Mouse (Mus musculus) heart, embryonic 12.5 days (tissue): ENCODE data around the gene Gm5089. TPM values are rescaled to one million over a fixed set of nuclear protein-coding genes. Genes with fewer than 3 reads are reported as not detected.
"Not testable (repeated sequence)": the region's sequence is repeated elsewhere in the genome, so short reads cannot be mapped to it uniquely, and the experiment has no call there.

Source experiments
- ATAC-seq: fragments of 200-750 bp; cut with Nextera tagmentation; 2 replicates; pipeline ENCODE4 v1.8.0; 2017; ENCODE audit warnings: moderate TSS enrichment, moderate library complexity; ENCODE audit not compliant: insufficient number of reproducible peaks, low FRiP score
- H3K27ac ChIP-seq: fragments of 300-500 bp; sonication (generic); 2 replicates; pipeline ENCODE4 v1.5.1; 2016; ENCODE audit warnings: mild to moderate bottlenecking, moderate library complexity; ENCODE audit not compliant: poor library complexity, severe bottlenecking
- H3K27me3 ChIP-seq: fragments of 300-500 bp; sonication (generic); replicated peaks from 2 replicates; pipeline ENCODE4 v1.6.1; 2016; ENCODE audit warnings: mild to moderate bottlenecking, moderate library complexity
- H3K36me3 ChIP-seq: fragments of 300-500 bp; sonication (generic); 2 replicates; pipeline ENCODE4 v1.6.1; 2016; ENCODE audit warnings: mild to moderate bottlenecking, moderate library complexity
- H3K4me1 ChIP-seq: fragments of 300-500 bp; sonication (generic); replicated peaks from 2 replicates; pipeline ENCODE4 v1.6.1; 2016; ENCODE audit warnings: mild to moderate bottlenecking
- H3K4me2 ChIP-seq: fragments of 300-500 bp; sonication (generic); 2 replicates; pipeline ENCODE4 v1.6.1; 2016; ENCODE audit warnings: mild to moderate bottlenecking, moderate library complexity
- H3K4me3 ChIP-seq: fragments of 300-500 bp; sonication (generic); 2 replicates; pipeline ENCODE4 v1.5.1; 2016; ENCODE audit warnings: mild to moderate bottlenecking
- H3K9ac ChIP-seq: fragments of 300-500 bp; sonication (generic); 2 replicates; pipeline ENCODE4 v1.6.1; 2016; ENCODE audit warnings: mild to moderate bottlenecking, moderate library complexity
- H3K9me3 ChIP-seq: fragments of 300-500 bp; sonication (generic); replicated peaks from 2 replicates; pipeline ENCODE4 v1.6.1; 2016; ENCODE audit warnings: mild to moderate bottlenecking, moderate library complexity
- WGBS: fragments of 180-500 bp; shearing (Covaris S2); methylation state at CpG from one replicate; pipeline ENCODE4 v1.1.7; 2016; 5-methylcytosine and 5-hydroxymethylcytosine counted together
- polyA plus RNA-seq: library from polyadenylated mRNA; unstranded; fragments of >200 nt; fragmentation: Nextera tagmentation; extraction: Ambion mirVana; gene quantifications from 2 replicates; pipeline ENCODE4 v1.2.1, GENCODE M21; 2016

Gene Gm5089
- polyA plus RNA-seq, 1 experiment from 2014 or later, result not detected

DNA sequence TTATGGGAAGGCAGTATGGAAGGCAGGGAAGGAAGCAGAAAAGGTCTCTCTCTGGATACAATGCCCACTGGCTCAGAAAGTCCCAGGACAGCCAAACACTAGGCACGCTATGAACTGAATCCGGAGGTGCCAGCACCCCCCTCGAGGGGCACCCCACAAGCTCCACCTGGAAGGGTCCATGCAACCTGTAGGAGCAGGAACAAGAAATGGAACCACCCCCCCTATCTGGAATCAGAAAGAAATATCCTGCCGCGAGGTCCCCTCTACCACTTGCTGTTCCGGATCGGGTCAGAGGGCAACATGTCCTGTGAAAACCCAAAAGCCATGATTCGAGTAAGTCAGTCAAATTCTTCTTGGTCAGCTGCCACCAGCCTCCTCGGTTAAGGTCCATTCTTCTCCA is 11.1 kb upstream of the Gm5089 start:
- WGBS, result 31% methylated on average over 9 of the region's 9 CpGs
- no peaks in the 10 kb centered on the region for H3K36me3 ChIP-seq
- peaks cover 72% of the 10 kb centered on the region for H3K27me3 ChIP-seq
- H3K4me2 ChIP-seq, result no peak overlapping the region
- no peak overlapping the region for H3K9ac ChIP-seq
- H3K27ac ChIP-seq, result no peak overlapping the region
- peaks cover 19% of the 10 kb centered on the region for H3K4me1 ChIP-seq
- H3K4me3 ChIP-seq, result no peak overlapping the region
- H3K9me3 ChIP-seq, result no peaks in the 10 kb centered on the region
- no peak for ATAC-seq

GRCm38 (mm10) chr14:122461500-122461899 is 10.6 kb upstream of the Gm5089 start:
- Histone ChIP-seq H3K27ac (no peak overlapping the region), H3K4me3 (no peak overlapping the region), H3K4me2 (no peak overlapping the region), H3K9me3 (no peaks in the 10 kb centered on the region), H3K36me3 (no peaks in the 10 kb centered on the region), H3K4me1 (peaks cover 19% of the 10 kb centered on the region), H3K27me3 (peaks cover 68% of the 10 kb centered on the region), H3K9ac (no peak overlapping the region)
- ATAC-seq, result no peak
- WGBS, result 53% methylated on average over 3 of the region's 3 CpGs

DNA sequence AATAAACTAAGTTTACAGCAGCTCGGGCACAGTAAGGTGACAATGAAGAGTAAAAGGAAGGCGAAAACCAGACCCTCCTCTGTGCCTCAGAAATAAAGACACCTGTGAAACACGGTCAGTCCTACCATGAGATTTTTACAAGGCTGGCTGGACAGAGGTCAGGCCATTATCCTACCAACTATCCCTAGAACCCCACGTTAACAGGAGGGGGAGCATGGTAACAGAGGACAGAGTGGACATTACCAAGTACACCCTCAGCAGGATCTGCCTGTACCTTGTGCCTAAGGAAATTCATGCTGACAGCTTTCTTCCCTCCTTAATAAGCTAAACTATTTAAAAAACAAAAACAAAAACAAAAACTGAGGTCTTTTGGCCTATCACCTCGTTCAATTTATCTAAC is 9.3 kb upstream of the Gm5089 start:
- Histone ChIP-seq H3K36me3 (no peaks in the 10 kb centered on the region), H3K4me2 (no peak overlapping the region), H3K9me3 (no peaks in the 10 kb centered on the region), H3K9ac (no peak overlapping the region), H3K27ac (no peak overlapping the region), H3K27me3 (peaks cover 67% of the 10 kb centered on the region), H3K4me3 (no peak overlapping the region), H3K4me1 (peaks cover 16% of the 10 kb centered on the region)
- 57% methylated on average over 5 of the region's 5 CpGs for WGBS
- ATAC-seq, result no peak

DNA sequence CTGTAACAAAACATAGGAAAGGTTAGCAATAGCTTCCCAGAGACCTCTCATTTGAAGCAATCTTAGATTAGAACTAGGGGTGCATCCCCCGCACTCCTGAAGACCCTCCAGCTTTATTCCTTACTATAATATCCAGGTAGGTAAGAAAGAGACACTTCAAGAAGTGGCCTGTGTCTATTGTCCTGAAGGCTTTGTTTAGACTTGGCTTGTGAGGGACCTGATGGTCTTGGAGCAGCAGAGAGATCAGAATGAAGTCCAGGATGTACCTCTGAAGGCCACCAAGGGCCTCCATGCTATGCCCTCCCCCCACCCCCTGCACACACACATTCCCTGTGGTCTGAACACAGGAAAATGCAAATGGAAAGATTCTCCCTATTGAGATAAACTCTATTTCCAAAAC is 8.9 kb upstream of the Gm5089 start:
- Histone ChIP-seq H3K36me3 (no peaks in the 10 kb centered on the region), H3K4me2 (no peak overlapping the region), H3K4me3 (no peak overlapping the region), H3K4me1 (peaks cover 12% of the 10 kb centered on the region), H3K27ac (no peak overlapping the region), H3K9me3 (no peaks in the 10 kb centered on the region), H3K27me3 (peaks cover 67% of the 10 kb centered on the region), H3K9ac (no peak overlapping the region)
- WGBS, result 84% methylated on average over 1 of the region's 1 CpGs
- no peak for ATAC-seq

- not testable (repeated sequence) for H3K4me2 ChIP-seq, H3K27ac ChIP-seq, H3K9me3 ChIP-seq, H3K4me1 ChIP-seq, H3K4me3 ChIP-seq, H3K9ac ChIP-seq, H3K36me3 ChIP-seq, ATAC-seq
- H3K27me3 ChIP-seq, result peaks cover 66% of the 10 kb centered on the region
- WGBS, result 81% methylated on average over 10 of the region's 12 CpGs
These were observed 8.4 kb upstream of the Gm5089 start for GRCm38 (mm10) chr14:122459332-122459731.

GRCm38 (mm10) chr14:122455562-122455958 is 4.6 kb upstream of the Gm5089 start:
- no peak for ATAC-seq
- WGBS, result 76% methylated on average over 4 of the region's 4 CpGs
- H3K4me1 ChIP-seq, result peaks cover 13% of the 10 kb centered on the region
- no peak overlapping the region for H3K9ac ChIP-seq
- no peaks in the 10 kb centered on the region for H3K36me3 ChIP-seq
- H3K27ac ChIP-seq, result no peak overlapping the region
- no peaks in the 10 kb centered on the region for H3K9me3 ChIP-seq
- H3K4me2 ChIP-seq, result no peak overlapping the region
- no peak overlapping the region for H3K4me3 ChIP-seq
- H3K27me3 ChIP-seq, result peaks cover 71% of the 10 kb centered on the region

DNA sequence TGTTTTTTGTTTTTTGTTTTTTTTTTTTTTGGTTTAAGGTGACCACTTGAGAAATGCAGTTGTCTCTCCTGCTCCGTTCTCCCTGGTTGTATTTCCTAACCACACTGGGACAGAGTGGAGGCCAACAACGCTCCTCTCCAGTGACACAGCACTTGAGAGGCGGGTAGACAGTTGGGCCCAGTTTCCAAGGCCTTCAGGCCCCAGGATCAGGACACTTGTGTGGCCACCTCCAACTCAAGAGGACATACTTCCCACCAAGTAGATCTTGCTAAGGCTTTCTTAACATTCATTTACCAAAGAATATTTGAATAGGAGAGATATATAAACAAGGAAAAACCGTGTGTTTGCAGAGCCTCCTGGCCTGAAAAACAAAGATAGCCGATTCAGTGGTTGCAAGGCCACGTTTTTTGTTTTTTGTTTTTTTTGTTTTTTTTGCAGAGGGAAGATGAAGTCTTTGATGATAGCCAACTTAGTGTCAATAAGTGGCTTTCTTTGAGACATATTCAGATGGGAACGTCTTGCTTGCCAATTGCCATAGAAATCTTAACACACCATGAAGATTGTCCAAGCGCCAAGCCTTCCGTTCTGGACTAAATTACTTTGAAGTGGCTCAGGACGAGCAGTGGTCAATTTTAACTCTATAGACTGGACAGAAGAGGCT is 4.1 kb upstream of the Gm5089 start:
- WGBS, result 71% methylated on average over 10 of the region's 10 CpGs
- Histone ChIP-seq H3K27me3 (peaks cover 71% of the 10 kb centered on the region), H3K36me3 (no peaks in the 10 kb centered on the region), H3K9me3 (no peaks in the 10 kb centered on the region), H3K4me2 (no peak overlapping the region), H3K4me1 (peaks cover 18% of the 10 kb centered on the region), H3K27ac (no peak overlapping the region), H3K4me3 (no peak overlapping the region), H3K9ac (no peak overlapping the region)
- ATAC-seq, result no peak

DNA sequence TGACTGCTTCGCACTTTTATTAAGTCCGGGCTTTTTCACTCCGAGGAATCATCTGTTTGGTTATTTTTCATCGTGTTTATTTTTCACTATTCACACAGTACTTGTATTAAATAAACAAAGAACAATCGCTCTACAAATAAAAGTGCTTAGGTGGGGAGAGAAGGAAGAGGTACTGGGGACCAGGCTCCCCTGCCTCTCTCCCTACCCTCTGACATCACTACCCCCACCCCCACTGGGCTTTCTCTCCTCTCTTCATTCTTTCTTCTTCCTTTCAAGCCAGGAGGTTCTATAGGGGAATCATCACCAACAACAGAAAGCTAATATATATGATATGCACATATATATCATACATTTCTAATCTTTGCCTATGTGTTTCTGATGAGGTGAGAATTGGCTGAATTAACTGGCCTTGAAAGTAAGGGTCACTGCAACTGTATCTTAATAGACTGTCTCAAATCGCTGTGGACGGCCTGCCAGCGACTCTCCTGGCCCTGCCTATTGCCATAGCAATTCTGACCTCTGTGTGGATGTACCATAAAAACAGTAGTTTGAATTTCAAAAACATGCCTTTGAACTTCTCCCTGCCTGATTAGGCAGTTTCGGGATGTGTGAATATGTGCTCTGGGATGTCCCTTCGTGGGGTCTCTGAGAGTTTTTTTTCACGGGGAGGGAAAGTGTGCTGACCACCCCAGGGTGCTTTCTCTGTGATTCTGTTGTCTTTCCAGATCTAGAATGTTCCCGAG is 3.3 kb upstream of the Gm5089 start:
- Histone ChIP-seq H3K9me3 (no peaks in the 10 kb centered on the region), H3K4me3 (peak overlapping the region; percentile 41), H3K4me2 (peak overlapping the region; percentile 67), H3K27me3 (peaks cover 74% of the 10 kb centered on the region), H3K36me3 (no peaks in the 10 kb centered on the region), H3K27ac (no peak overlapping the region), H3K9ac (no peak overlapping the region), H3K4me1 (peaks cover 22% of the 10 kb centered on the region)
- WGBS, result 21% methylated on average over 12 of the region's 12 CpGs
- ATAC-seq, result no peak

DNA sequence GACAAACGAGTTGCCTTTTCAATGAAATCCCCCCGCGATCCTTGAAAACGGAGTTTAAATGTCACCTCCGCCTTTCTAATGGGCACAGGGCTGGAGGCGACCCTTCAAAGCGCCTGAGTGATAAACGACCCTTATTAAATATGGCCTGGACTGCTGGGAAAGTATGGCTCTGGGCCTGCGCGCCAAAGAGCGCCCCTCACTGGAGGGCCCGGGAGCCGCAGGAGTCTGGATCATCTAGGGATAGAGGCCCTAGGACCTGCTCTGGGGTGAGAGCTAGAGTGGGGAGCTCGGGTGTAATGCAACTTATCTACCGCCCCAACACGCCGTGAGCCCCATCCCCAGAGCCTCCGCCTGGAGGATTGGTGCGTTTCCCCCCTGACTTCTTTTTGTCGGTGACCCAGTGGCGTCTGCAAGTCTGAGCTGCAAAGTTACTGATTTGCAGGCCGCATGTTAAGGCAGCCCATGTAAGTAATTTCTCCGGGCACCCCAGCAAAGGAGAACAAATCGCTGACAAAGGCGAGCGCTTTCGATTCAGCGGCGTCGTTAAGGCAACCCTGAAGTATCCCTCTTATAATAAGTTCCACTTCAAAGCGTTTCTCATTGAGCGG is 2.6 kb upstream of the Gm5089 start:
- Histone ChIP-seq H3K4me1 (peaks cover 22% of the 10 kb centered on the region), H3K9ac (0 out of 2 replicates have a peak overlapping the region, but pooled peaks have one; percentile 23), H3K4me3 (peak overlapping the region; percentile 41), H3K27ac (no peak overlapping the region), H3K27me3 (peaks cover 76% of the 10 kb centered on the region), H3K9me3 (no peaks in the 10 kb centered on the region), H3K4me2 (peak overlapping the region; percentile 67), H3K36me3 (no peaks in the 10 kb centered on the region)
- no peak for ATAC-seq
- WGBS, result 8% methylated on average over 32 of the region's 32 CpGs

DNA sequence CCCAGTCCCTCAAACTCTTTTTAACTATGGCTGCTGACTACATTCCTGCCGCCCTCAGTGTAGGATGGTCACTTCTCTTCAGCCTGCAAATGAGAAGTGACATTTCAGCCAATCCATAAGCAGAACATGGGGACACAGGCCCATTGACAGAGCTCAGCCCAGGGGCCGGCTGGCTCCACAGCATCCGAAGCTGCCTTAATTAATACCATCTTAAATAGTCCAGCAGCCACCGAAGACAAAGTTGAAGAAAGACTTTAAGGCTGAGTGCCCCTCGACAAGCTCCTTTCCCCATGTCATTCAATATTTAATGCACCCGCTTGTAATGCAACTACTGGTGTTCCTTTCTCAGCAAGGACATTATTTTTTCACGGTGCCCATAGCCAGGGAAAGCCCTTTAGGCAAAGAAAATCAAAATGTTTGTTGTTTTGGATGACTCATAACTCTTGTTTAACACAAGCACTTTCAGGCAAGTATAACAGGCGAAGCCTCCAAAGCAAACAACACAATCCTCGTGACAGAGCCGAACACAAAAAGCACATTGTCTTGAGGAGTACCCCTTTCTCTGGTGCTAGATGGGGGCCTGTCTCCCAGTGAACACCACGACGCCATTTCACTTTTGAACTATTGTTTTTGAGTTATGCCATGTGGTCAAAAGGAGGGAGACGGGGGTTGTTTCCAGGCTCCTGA is 1.9 kb upstream of the Gm5089 start:
- no peak overlapping the region for H3K4me3 ChIP-seq
- no peak overlapping the region for H3K27ac ChIP-seq
- ATAC-seq, result no peak
- no peaks in the 10 kb centered on the region for H3K9me3 ChIP-seq
- no peaks in the 10 kb centered on the region for H3K36me3 ChIP-seq
- peaks cover 22% of the 10 kb centered on the region for H3K4me1 ChIP-seq
- peaks cover 81% of the 10 kb centered on the region for H3K27me3 ChIP-seq
- no peak overlapping the region for H3K9ac ChIP-seq
- 51% methylated on average over 13 of the region's 13 CpGs for WGBS
- H3K4me2 ChIP-seq, result peak overlapping the region; percentile 67

DNA sequence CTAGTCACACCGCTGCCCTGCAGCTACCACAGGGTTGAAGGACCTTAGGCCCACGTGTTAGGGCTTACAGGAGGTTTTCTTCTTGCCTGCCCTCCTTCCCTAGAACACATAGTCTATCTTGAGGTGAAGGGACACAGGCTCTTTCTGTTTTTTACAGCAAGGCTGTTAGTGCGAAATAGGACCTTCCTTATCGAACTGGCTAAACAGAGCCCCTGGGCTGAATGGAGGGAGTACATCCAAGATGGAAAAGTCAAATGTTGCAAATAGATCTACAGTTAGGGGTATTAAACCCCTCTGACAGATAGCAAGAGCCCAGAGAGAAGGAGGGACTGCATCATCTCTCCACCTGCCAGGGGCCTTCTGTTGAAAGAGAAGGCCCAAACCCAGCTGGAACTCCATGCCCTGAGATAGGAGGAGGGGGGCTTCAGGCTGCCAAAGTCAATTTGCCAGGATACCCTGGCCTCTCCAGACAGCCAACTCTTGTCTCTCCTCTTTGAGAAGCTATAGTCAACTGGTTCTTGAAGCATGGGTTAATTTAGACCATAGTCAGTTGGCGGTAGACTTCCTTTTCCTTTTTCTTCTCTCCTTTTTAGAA is 733 bp upstream of the Gm5089 start:
- Histone ChIP-seq H3K27me3 (peaks cover 91% of the 10 kb centered on the region), H3K27ac (no peak overlapping the region), H3K9ac (no peak overlapping the region), H3K9me3 (no peaks in the 10 kb centered on the region), H3K4me2 (peak overlapping the region; percentile 90; the same call in 1 of the 2 replicates), H3K36me3 (no peaks in the 10 kb centered on the region), H3K4me3 (peak overlapping the region; percentile 49; the same call in 1 of the 2 replicates), H3K4me1 (peaks cover 22% of the 10 kb centered on the region)
- WGBS, result 70% methylated on average over 5 of the region's 5 CpGs
- no peak for ATAC-seq
